Mouse (Mus musculus) retina, postnatal 7 days (tissue): ENCODE data around the gene Ptgfrn.

Experiments
- DNase-seq: peaks from one replicate; pipeline ENCODE4 v3.0.0-alpha.2; 2012; ENCODE audit warnings: low read depth, low spot score

Gene Ptgfrn

DNA sequence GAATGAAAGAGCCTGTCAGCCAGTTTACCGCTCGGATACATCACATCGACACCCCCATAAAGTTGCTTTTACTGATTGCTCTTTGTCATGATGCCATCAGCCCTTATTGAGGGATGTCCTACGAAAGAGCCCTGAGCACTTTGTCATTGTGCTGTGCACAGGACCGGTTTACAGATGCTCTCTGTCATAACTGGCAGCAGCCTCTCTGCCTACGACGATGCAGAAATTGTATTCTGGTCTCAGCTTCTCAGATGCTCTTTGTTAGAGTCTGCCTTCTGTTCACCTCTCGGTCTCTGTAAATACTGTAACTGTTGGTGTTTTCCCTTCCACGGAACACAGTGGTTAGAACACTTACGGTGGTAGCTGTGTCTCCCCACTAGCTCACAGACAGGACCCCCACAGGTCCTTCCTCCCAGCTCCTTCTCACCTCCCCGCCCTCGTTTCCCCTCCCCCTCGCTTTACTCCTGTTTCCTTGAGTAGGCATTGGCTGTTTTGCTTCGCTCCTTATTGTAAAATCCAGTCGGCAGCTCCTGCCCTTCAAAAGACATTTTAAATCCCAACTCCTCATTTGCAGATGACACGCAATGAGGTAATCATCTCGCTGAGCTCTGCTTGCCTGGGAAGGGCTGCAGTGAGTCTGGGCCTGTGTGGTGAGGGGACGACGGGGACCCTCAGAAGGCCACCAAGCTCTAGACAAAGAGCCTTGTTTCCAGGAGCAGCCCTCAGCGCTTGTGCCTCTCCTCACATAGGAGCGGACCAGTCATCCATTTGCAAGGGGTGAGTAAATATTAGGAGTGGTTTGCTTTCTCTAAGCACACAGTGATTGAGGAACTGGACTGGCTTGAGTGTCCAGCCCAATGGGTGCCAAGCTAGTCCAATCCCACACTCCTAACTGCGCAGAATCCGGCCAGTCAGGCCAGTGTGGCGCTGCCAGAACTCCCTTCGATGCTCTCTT is 6.6 kb upstream of the Ptgfrn start:
- DNase-seq: no peak

DNA sequence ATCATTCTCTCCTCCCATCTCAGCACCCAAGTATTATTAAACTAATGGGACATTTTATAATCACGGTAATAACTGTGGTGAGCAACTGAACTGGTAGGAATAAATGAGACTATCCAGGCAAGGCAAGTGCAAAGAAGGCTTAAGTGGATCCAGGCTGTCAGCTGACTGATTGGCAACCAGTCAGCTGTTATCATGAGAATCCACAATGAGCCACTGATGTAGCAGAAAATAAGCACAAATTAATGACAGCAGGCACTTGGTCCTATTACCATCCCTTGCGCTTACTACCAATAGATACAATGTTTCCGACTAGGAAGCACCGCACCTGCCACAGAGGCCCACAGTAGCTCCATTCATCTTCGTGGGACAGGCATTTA is 2.4 kb upstream of the Ptgfrn start:
- DNase-seq: no peak

DNA sequence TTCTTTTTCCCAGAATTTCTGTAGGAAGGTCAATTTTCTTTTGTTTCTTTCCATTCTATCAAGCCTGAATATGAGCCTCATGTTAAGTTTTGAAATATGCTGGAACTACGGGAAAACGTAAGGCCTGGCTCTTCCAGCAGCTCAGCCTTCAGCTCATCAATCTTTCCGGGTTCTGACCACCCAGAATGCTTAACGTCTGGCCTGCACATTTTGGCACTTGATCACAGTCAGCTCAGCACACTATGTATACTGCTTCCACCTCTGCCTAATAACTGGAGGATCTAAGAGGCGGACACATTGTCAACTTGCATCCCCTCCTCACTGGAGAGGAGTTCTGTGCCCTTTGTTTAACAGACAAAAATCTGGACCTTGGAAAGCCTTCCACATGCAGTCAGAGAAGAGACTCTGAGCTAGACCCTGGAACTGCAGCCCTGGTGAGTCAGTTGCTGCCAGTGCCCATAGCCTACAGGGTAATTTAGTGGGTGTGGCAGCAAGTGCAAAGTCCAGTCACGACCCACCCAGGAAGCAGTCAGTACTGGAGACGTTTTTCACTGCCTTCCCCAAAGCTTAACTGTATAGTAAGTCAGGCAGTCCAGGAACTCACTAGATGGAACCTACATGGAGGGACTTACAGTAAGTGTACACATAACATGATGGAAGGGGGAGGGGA is 1.9 kb upstream of the Ptgfrn start:
- DNase-seq: no peak

DNA sequence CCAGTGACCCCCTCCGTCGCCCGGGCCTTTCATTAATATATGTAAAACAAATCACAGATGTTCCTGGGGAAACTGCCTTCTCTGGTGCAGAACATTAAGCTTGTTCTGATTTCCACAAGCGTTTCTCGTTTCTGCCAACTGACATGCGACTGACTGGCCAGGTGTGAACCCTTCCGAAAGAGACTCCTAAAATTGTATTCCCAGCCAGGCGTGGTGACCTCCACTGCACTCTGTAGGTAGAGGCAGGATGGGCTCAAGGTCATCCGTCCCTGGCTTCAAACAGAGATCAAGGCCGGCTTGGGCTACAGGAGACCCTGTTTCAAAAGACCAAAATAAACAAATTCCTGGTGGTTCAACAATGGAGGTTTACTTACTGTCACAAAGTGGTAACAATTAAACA is 1.2 kb upstream of the Ptgfrn start:
- no peak for DNase-seq

DNA sequence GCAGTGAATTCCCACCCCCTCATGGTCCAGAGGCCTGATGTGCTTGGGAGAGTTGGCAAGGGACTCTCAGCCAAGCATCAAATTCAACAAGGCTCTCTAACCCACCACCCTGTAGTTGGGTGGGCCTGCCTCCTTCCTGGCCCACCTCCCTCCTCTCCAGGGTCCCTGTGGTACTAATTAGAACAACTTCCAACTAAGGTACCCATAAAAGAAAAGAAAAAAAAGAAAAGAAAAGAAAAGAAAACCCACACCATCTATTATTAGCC is 693 bp upstream of the Ptgfrn start:
- no peak for DNase-seq

DNA sequence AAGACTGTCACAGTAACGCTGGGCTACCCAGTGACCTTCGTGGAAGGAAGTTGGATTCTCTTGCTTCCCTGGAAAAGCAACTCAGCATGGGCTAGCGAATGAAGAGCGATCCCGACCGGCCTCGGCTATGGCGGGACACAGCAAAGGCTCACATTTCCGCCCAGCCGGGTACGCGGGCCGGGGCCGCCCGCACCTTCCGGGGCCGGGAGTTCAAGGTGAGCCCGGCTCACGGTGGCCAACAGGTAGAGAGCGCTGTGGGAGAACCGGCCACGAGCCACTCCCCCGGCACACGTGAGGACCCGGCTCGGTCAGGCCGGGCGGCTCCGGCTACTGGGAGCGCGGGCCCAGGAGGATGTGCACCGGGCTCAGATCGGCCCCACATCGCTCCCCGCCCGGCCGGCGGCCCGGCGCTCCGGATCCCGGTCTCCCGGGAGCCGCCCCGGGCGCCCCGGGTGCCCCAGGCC is 488 bp downstream of the Ptgfrn start:
- DNase-seq: no peak

DNA sequence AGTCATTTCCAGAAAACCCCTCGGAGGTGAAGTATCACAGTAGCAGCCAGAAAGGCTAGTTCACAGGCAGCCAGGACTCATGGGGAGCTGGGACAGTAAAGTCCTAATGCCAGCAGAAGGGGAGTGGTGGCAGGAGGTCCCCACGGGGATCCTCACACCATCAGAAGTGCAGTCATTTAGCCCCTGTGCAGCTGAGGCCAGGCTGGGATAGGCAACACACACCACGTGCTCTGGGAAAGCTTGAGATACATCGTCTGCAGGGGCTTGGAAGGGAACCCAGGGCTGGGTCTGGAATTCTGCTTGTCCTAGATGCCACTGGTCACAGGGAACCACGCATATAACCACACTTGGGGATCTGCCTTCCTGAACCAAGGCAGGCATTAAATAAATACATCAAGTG is 1.2 kb downstream of the Ptgfrn start:
- no peak for DNase-seq

DNA sequence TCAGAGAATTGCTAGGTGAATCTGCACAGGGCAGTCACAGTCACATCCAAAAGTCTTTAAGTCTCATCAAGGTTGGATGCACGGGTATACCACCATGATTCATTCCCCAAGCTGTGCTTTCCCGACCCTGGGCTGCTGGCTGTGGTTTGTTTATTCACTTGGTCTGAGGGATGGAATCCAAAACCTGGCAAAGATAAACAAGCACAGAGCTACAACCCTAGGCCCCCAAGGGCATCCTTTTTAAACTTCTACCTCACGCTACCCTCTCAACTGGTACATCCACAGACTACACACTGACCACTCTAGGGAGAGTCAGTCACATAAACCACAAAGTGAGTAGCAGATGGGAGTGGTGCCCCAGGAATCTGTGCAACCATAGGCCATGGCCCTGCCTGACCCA is 1.8 kb downstream of the Ptgfrn start:
- DNase-seq: no peak

DNA sequence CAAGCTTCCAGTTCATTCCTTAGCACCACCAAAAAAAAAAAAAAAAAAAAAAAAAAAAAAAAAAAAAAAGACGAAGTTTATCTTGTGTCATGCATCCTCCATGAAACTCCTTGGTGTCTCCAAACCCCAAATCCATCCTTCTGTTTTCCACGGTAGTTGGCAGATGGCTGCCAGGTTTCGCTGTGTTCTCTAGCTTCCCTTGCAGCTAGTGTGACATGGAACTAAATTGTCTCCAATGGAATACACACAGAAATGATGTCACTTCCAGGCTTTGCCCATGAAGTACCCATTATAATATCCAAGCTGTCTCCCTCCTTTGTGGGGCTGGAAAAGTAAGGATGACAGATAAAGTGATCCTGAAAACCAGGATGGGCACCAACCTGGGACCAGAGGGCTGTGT is 3.8 kb downstream of the Ptgfrn start:
- DNase-seq: no peak

DNA sequence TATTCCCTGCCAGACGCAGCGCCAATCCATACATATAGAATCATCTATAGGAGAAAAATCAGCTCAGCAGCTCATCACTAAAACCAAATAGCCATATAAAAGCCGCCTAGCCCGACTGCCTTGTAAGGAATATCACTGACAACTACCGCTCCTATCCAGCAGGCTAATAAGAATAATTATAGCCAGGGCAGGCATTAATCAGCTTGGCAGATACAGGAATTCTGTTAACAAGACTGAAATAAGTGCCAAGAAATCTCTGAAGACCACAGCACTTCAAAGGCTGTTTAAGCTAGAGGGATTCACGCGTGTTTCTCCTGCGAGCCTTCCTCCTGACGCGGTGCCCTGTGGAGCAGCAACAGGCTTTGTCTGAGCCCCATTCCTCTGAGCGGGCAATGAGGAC is 4.6 kb downstream of the Ptgfrn start:
- DNase-seq: no peak

DNA sequence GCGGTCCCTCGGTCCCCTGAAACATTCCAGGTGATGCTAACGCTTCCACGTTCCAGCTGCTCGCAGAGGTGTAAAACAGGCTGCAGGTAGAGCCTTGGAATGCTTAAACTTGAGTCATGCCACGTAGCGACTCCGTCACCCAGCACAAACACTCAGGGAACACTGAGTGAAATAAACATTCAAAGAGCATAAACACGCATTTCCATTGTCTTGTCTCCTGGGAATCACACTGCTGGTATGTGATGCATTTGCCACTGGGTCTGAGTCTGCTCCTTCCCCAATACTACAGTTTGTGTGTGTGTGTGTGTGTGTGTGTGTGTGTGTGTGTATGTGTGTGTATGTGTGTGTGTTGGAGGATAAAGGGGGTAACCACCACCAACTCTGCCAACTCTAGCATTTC is 5.2 kb downstream of the Ptgfrn start:
- DNase-seq: no peak

DNA sequence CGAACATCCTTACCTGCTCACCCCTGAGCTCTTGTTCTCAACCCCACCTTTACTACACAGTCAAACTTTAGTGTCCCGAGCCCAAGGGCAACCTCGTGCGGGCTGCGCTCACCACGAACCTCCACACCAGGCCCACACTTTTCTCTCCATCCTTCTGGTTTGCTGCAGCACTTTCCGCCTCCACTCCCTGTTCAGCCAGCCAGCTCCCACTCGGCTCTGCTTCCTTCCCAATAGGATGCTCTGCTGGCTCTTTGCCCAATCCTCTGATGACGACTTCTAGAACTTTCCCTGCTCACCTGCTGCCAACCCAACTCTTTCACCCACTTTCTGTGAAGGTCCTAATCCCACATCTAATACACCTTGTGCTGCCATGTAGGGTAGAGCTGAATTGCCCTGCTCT is 6.3 kb downstream of the Ptgfrn start:
- no peak for DNase-seq

DNA sequence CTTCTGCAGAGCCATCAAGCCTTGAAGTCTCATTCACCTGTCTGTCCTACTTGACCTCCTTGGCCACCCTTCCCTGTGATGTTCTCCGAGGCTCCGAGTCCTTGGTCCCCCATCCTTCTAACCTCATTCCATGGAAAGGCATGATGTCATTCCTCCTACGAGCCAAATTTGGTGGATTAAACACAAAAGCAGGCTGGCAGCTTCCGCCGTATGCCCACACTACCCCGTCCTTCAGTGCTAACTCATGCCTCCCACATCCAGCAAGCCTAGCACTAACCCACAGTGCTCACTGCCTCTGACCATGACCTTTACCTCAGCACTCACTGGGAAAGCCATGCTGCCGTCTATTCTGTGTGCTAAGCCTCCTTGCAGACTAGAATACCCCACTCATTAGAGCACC is 8.0 kb downstream of the Ptgfrn start:
- no peak for DNase-seq

DNA sequence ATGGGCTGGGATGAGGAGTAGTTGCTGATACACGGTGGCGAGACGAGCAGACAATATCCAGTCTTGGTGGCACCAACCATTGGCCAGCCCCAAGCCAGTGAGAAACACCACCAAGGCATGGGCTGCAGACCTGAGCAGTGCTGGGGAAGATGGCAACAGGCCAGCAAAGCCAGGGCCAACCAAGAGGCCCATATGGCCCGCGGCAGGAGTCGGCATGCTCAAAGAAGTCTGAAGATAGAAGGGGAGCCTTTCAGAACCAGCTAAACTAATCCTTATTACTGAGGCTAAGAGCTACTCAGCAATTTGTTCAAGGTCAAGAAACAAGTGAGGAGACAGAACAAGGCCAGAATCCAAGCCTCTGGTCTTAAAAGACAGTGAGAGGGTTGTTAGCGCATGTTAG is 8.9 kb downstream of the Ptgfrn start:
- DNase-seq: no peak

DNA sequence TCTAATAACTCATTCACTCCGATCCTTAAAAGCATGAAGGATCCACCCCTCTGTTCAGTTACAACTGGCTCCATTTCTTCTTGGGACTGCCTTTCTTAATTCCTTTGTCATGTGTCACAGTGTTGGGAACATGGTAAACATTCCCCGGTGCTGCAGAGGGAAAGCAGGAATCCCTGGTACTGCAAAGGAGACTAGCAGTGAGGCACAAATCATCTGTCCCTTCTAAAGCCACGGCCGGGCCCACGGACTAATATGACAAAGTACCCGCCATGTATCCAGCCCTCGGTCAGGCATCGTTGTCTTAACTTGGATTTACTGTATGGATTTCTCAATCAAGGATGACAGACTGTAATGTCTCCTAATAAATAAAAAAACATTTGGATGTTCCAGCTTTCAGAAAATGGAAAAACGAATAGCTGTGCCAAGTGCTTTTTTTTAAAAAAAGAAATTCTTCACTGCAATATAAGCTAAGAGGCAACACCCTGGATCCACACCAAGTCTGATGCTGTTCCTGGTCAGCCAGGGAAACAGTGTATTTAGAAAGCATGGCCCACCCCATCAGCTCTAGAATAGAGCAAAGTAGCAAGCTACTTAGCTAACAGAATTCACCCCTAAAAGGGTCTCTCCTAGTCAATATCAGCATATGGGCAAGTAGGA is 10.2 kb downstream of the Ptgfrn start:
- DNase-seq: no peak

DNA sequence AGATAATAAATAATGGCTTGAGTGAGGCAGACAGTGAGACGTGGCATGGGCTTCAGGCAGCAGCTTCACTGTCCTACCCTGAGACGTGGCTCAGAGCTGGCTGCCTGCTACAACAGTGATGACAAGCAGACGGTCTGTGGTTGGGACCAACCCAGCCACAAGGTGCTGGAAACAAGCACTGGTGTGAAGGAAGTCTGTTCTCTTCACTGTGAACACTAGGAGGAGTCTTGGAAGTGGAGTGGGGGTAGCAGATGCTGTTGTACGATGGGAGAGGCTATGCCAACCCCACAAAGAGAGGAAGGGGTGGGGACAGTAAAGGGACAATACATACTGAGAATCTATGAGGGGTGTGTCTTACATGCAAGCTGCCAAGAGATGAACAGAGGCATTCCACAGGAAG is 12.0 kb downstream of the Ptgfrn start:
- no peak for DNase-seq

DNA sequence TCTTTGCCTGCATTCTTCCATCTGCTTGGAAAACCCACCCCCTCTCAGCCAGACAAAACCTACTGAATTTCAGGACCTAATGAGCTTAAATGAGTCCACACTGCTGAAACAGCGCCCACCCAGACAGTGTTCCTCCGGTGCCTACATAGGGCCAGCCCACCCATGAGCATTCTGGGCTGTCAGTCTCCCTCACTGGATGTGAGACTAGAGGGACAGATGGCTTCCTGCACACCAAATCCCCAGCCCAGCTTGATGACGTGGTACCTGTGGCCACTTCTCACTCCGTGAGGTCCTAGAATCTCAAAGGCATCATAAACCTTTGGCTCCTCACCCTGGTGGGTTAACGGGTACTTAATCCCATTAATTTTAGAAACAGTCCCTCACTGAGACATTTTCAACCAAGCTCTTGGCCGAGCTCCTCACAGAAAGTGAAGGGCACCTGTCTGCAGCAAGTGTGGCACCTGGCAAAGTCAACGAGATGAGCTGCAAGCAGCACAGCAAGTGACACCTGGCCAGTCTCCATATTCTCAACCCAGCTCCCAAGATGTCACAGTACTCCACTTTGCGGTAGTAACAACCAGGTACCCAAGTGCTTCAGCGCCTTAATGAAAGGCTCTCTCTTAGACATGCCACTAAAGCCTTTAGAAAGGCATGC is 12.8 kb downstream of the Ptgfrn start:
- DNase-seq: no peak

DNA sequence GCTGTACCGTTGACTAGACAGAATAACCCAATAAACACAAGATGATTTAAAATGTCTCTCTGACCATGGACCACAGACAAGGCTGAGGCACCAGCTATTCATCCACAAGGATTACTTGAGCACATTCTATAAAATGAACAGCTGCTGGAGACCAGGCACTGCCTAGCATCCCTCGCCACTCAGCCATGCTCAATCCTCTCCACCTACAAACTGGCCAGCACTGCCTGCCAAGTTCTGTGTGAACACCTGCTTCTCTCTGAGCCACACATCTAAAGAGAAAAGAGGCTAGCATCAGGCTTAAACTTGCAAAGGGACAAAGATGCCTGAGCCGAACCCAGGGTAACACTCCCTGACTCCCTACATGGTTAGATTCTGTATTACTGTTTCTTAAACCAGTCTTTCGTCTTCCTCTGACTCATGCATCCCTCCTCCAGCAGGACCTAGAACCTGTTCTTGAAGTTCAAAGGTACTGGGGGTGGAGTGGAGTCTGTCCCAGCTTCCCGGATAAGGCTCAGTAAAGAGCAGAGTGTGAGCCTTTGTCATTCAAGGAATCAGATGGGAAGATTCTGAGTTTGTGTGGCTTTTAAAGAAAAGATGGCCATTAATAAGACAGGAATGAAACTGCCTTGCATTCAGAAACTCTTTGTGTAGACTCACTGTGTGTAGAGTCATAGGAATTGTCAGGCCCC is 14.2 kb downstream of the Ptgfrn start:
- no peak for DNase-seq

DNA sequence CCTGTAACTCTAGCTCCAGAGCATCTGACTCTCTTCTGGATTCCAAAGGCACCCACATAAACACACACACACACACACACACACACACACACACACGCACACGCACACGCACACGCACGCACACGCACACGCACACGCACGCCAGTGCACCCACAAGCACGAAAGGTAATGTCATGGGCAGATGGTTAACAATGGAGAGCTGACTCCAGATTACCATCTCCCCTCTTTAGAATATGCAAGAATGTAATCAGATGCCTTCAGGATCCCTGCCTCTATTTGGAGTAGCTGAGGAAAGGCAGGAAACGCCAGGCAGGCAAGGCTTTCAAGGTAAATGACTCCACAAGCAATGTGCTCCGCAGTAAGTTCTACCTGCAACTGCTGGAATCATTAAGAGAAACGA is 17.9 kb downstream of the Ptgfrn start:
- no peak for DNase-seq

DNA sequence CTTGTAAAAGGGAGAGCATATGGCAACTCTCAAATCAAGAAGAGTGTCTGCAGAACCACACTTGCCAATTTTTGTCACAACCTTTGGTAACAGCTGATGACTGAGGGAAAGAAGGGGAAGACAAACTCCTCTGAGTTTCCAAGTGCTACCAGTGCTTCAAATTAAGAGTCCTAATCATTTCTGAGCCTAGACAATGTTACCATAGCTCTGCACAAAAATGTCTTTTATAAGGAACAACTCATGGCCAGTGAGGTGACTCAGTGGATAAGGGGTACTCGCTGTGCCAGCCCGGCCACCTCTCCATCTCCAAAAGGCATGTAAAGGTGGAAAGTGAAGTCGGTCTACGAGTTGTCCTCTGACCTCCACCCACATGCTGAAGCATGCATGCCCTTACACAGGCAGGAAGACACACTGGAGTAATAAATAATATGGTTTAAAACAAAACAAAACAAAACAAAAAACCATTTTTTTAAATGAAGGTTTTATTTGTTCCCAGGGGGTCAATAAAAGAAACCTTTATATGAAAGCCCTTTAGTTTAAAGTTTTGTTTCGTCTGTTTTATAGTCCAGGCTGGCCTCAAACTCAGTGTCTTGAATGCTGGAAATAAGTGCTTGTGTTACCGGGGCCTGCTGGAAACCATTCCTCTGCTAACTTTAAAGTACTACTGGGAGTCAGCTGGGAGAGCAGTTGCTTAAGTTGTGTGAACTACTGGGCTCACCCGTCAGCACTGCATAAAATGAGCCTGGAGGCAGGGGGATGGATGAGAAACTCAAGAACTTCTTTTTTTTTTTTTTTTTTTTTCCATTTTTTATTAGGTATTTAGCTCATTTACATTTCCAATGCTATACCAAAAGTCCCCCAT is 23.3 kb downstream of the Ptgfrn start:
- DNase-seq: no peak

DNA sequence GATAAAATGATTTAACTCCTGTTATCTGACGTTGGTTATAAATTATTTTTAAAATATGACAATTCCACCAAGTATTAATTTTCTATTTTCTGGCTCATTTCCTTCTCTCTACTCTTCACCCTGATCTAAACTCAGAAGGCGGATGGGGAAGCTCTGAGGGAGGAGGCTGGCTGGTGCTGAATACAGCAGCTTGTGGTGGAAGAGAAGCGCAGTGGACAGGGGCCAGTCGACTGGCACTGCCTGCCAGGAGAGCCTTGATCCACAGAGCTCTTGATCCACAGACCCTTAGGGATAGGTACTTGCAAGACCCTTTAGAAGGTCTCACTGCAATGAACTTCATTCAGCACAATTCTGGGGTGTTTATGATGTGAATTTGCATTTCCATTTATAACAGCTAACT is 29.2 kb downstream of the Ptgfrn start:
- DNase-seq: no peak
